Comparison of ENCODE assay signal across 10 mouse cellular contexts in the genomic region with DNA sequence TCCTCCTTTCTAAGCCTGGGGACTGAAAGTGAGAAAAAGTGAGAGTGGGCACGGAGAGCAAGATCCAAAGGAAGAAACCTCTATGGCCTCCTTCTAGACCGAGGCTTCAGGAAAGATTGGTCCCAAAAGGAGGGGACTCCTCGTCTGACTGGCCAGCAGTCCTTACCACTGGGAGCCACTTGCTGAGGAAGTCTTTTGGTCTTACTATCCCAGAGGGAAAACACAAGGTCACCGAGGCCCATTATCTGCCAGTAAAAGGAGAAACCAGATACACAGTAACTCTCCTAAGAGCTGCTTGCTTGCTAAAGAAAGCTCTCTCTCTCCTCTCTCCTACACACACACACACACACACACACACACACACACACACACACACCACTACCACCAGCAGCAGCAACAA. TPM values are rescaled to one million over a fixed set of nuclear protein-coding genes. Genes with fewer than 3 reads are reported as not detected.
DNase-seq lines count a peak whose midpoint lies in the region; ATAC-seq lines count a peak whose summit lies in the region.
"Had no signal": no experiment of that assay in that cellular context is flagged by ENCODE, and none has a peak within 500 bp of the region (broad histone marks: within the 10 kb centered on the region; RNA-seq: fewer than 3 reads in every experiment).

No protein-coding gene starts in this region.

- H3K4me3 ChIP-seq in heart, embryonic 16.5 days (ENCODE audit: low read length), result no peak overlapping the region
- peak overlapping the region; percentile 77; the same call in 1 of the 2 replicates for H3K4me3 ChIP-seq in embryonic facial prominence, embryonic 10.5 days
- no peak overlapping the region for H3K4me3 ChIP-seq in hindbrain, embryonic 12.5 days
- no peak overlapping the region for H3K4me3 ChIP-seq in midbrain, embryonic 14.5 days (replicated peaks; ENCODE audit: low read depth, low read length)

- H3K36me3 ChIP-seq in heart, embryonic 16.5 days (ENCODE audit: control insufficient read depth, insufficient read depth), result no peaks in the 10 kb centered on the region
- no peaks in the 10 kb centered on the region for H3K36me3 ChIP-seq in embryonic facial prominence, embryonic 10.5 days (replicated peaks)
- H3K36me3 ChIP-seq in hindbrain, embryonic 12.5 days, result no peaks in the 10 kb centered on the region
- H3K36me3 ChIP-seq in midbrain, embryonic 14.5 days (ENCODE audit: control insufficient read depth, insufficient read depth, low read length), result no peaks in the 10 kb centered on the region
- H3K36me3 ChIP-seq: embryonic facial prominence, embryonic 13.5 days had no signal

- peak overlapping the region; percentile 98 for H3K27ac ChIP-seq in heart, embryonic 16.5 days (ENCODE audit: low read length)
- H3K27ac ChIP-seq in embryonic facial prominence, embryonic 10.5 days (replicated peaks), result peak overlapping the region; percentile 81
- peak overlapping the region; percentile 98 for H3K27ac ChIP-seq in hindbrain, embryonic 12.5 days
- H3K27ac ChIP-seq in midbrain, embryonic 14.5 days (replicated peaks; ENCODE audit: low read depth, low read length), result peak overlapping the region; percentile 95
- H3K27ac ChIP-seq: embryonic facial prominence, embryonic 13.5 days had no signal

- H3K27me3 ChIP-seq in heart, embryonic 16.5 days (ENCODE audit: control insufficient read depth, insufficient read depth, low read length), result no peaks in the 10 kb centered on the region
- H3K27me3 ChIP-seq in embryonic facial prominence, embryonic 10.5 days (replicated peaks; ENCODE audit: low read depth, poor library complexity, severe bottlenecking), result peaks cover 62% of the 10 kb centered on the region
- H3K27me3 ChIP-seq in hindbrain, embryonic 12.5 days, result peaks cover 21% of the 10 kb centered on the region
- peaks cover 3% of the 10 kb centered on the region; the same call in 1 of the 2 replicates for H3K27me3 ChIP-seq in midbrain, embryonic 14.5 days (ENCODE audit: control insufficient read depth, insufficient read depth, low read length)

- H3K4me2 ChIP-seq in heart, embryonic 16.5 days (ENCODE audit: low read depth, low read length), result peak overlapping the region; percentile 87
- H3K4me2 ChIP-seq in hindbrain, embryonic 12.5 days (replicated peaks), result 0 out of 2 replicates have a peak overlapping the region, but pooled peaks have one; percentile 98
- H3K4me2 ChIP-seq in midbrain, embryonic 14.5 days (ENCODE audit: low read length), result no peak overlapping the region

- 25% methylated on average over 4 of the region's 4 CpGs for WGBS in heart, embryonic 16.5 days
- 31% methylated on average over 4 of the region's 4 CpGs for WGBS in embryonic facial prominence, embryonic 10.5 days
- 30% methylated on average over 4 of the region's 4 CpGs for WGBS in hindbrain, embryonic 12.5 days
- 30% methylated on average over 4 of the region's 4 CpGs for WGBS in midbrain, embryonic 14.5 days

- no peak for DNase-seq in heart, adult 11 months
- DNase-seq in embryonic facial prominence, embryonic 10.5 days (ENCODE audit: low spot score), result no peak
- no peak for DNase-seq in midbrain, embryonic 14.5 days
- no peak for DNase-seq in adrenal gland, postnatal 25 days
- no peak for DNase-seq in layer of hippocampus, postnatal 36 days
- no peak for DNase-seq in cerebellum, adult 18-20 months
- DNase-seq: lung, adult 18-20 months had no signal

- H3K9ac ChIP-seq in heart, embryonic 16.5 days (ENCODE audit: low read length), result peak overlapping the region; percentile 52
- H3K9ac ChIP-seq in hindbrain, embryonic 12.5 days, result 0 out of 2 replicates have a peak overlapping the region, but pooled peaks have one; percentile 60
- H3K9ac ChIP-seq in midbrain, embryonic 14.5 days (replicated peaks; ENCODE audit: low read length), result no peak overlapping the region

- peaks cover 31% of the 10 kb centered on the region for H3K4me1 ChIP-seq in heart, embryonic 16.5 days (ENCODE audit: control insufficient read depth, insufficient read depth, low read length)
- peaks cover 56% of the 10 kb centered on the region for H3K4me1 ChIP-seq in embryonic facial prominence, embryonic 10.5 days
- peaks cover 54% of the 10 kb centered on the region for H3K4me1 ChIP-seq in hindbrain, embryonic 12.5 days
- peaks cover 46% of the 10 kb centered on the region for H3K4me1 ChIP-seq in midbrain, embryonic 14.5 days (ENCODE audit: control insufficient read depth, insufficient read depth, low read length)

- no peak for ATAC-seq in heart, embryonic 16.5 days (replicated peaks; ENCODE audit: extremely low read depth, insufficient read depth, low FRiP score)
- no peak for ATAC-seq in hindbrain, embryonic 12.5 days (ENCODE audit: low FRiP score)
- ATAC-seq in midbrain, embryonic 14.5 days (ENCODE audit: low FRiP score, low TSS enrichment), result no peak

- no peaks in the 10 kb centered on the region for H3K9me3 ChIP-seq in heart, embryonic 16.5 days (replicated peaks; ENCODE audit: control insufficient read depth, low read length)
- H3K9me3 ChIP-seq in embryonic facial prominence, embryonic 10.5 days, result no peaks in the 10 kb centered on the region
- H3K9me3 ChIP-seq in hindbrain, embryonic 12.5 days (replicated peaks), result no peaks in the 10 kb centered on the region
- H3K9me3 ChIP-seq in midbrain, embryonic 14.5 days (ENCODE audit: control insufficient read depth, low read length), result no peaks in the 10 kb centered on the region
- H3K9me3 ChIP-seq: embryonic facial prominence, embryonic 13.5 days had no signal

RNA-seq across cellular contexts. Expression of gene Kcnh2, which starts 1.9 kb away (rescaled TPM):
- polyA plus RNA-seq in heart, embryonic 16.5 days (2015; fragmentation: Nextera tagmentation; extraction: Ambion mirVana), result 18.0 and 25.2 TPM in 2 replicates
- 10.9 and 13.7 TPM in 2 replicates for polyA plus RNA-seq in embryonic facial prominence, embryonic 10.5 days (2016; fragmentation: Nextera tagmentation; extraction: Ambion mirVana)
- 14.6 and 17.4 TPM in 2 replicates for polyA plus RNA-seq in hindbrain, embryonic 12.5 days (2016; fragmentation: Nextera tagmentation; extraction: Ambion mirVana)
- polyA plus RNA-seq in midbrain, embryonic 14.5 days (2014; fragmentation: Nextera tagmentation; extraction: Ambion mirVana), result 10.2 and 13.1 TPM in 2 replicates
- 12.7 and 26.0 TPM in 2 replicates for total RNA-seq in adrenal gland, postnatal 25 days (2021)
- total RNA-seq in layer of hippocampus, postnatal 36 days (2021), result 10 to 100 TPM; 21.3 to 23.7 TPM

RNA-seq across cellular contexts. Expression of gene Nos3, which starts 11.3 kb away (rescaled TPM):
- polyA plus RNA-seq in heart, embryonic 16.5 days (2015; fragmentation: Nextera tagmentation; extraction: Ambion mirVana), result 27.3 and 31.9 TPM in 2 replicates
- 7.6 and 7.7 TPM in 2 replicates for polyA plus RNA-seq in embryonic facial prominence, embryonic 10.5 days (2016; fragmentation: Nextera tagmentation; extraction: Ambion mirVana)
- polyA plus RNA-seq in hindbrain, embryonic 12.5 days (2016; fragmentation: Nextera tagmentation; extraction: Ambion mirVana), result 8.8 and 9.0 TPM in 2 replicates
- 5.1 and 7.0 TPM in 2 replicates for polyA plus RNA-seq in midbrain, embryonic 14.5 days (2014; fragmentation: Nextera tagmentation; extraction: Ambion mirVana)
- 8.3 and 8.7 TPM in 2 replicates for total RNA-seq in adrenal gland, postnatal 25 days (2021)
- total RNA-seq in layer of hippocampus, postnatal 36 days (2021), result 1 to 10 TPM; 6.1 to 6.4 TPM

RNA-seq across cellular contexts. Expression of gene Atg9b, which starts 38.6 kb away (rescaled TPM):
- polyA plus RNA-seq in heart, embryonic 16.5 days (2015; fragmentation: Nextera tagmentation; extraction: Ambion mirVana), result 2.3 and 2.6 TPM in 2 replicates
- 0.69 and 0.83 TPM in 2 replicates for polyA plus RNA-seq in embryonic facial prominence, embryonic 10.5 days (2016; fragmentation: Nextera tagmentation; extraction: Ambion mirVana)
- polyA plus RNA-seq in hindbrain, embryonic 12.5 days (2016; fragmentation: Nextera tagmentation; extraction: Ambion mirVana), result 0.35 and 0.46 TPM in 2 replicates
- 0.72 and 1.0 TPM in 2 replicates for polyA plus RNA-seq in midbrain, embryonic 14.5 days (2014; fragmentation: Nextera tagmentation; extraction: Ambion mirVana)
- total RNA-seq in adrenal gland, postnatal 25 days (2021), result 0.27 and 1.2 TPM in 2 replicates
- total RNA-seq in layer of hippocampus, postnatal 36 days (2021), result 1 to 10 TPM; 3.0 to 4.2 TPM

RNA-seq across cellular contexts. Expression of gene Abcb8, which starts 40.1 kb away (rescaled TPM):
- polyA plus RNA-seq in heart, embryonic 16.5 days (2015; fragmentation: Nextera tagmentation; extraction: Ambion mirVana), result 71.1 and 77.3 TPM in 2 replicates
- 53.6 and 57.2 TPM in 2 replicates for polyA plus RNA-seq in embryonic facial prominence, embryonic 10.5 days (2016; fragmentation: Nextera tagmentation; extraction: Ambion mirVana)
- 38.7 and 43.5 TPM in 2 replicates for polyA plus RNA-seq in hindbrain, embryonic 12.5 days (2016; fragmentation: Nextera tagmentation; extraction: Ambion mirVana)
- polyA plus RNA-seq in midbrain, embryonic 14.5 days (2014; fragmentation: Nextera tagmentation; extraction: Ambion mirVana), result 45.3 and 52.1 TPM in 2 replicates
- 83.6 and 88.2 TPM in 2 replicates for total RNA-seq in adrenal gland, postnatal 25 days (2021)
- total RNA-seq in layer of hippocampus, postnatal 36 days (2021), result 10 to 100 TPM; 51.9 to 58.7 TPM

RNA-seq across cellular contexts. Expression of gene Asic3, which starts 59.9 kb away (rescaled TPM):
- 0.14 TPM in 1 of 2 replicates, not detected in the other for polyA plus RNA-seq in heart, embryonic 16.5 days (2015; fragmentation: Nextera tagmentation; extraction: Ambion mirVana)
- 0.31 and 0.34 TPM in 2 replicates for polyA plus RNA-seq in embryonic facial prominence, embryonic 10.5 days (2016; fragmentation: Nextera tagmentation; extraction: Ambion mirVana)
- polyA plus RNA-seq in hindbrain, embryonic 12.5 days (2016; fragmentation: Nextera tagmentation; extraction: Ambion mirVana), result 1.0 and 1.2 TPM in 2 replicates
- not detected in 2 replicates for polyA plus RNA-seq in midbrain, embryonic 14.5 days (2014; fragmentation: Nextera tagmentation; extraction: Ambion mirVana)
- 0.43 TPM in 1 of 2 replicates, not detected in the other for total RNA-seq in adrenal gland, postnatal 25 days (2021)
- total RNA-seq in layer of hippocampus, postnatal 36 days (2021), result under 1 TPM in 1 of 2 experiments, not detected in 1; 0.23 TPM
